Mouse (Mus musculus) kidney, embryonic 14.5 days (tissue): Measurements from ENCODE around the gene Stard3nl. TPM values are rescaled to one million over a fixed set of nuclear protein-coding genes. Genes with fewer than 3 reads are reported as not detected.

Experiments used
- ATAC-seq: fragments of 200-750 bp; cut with Nextera tagmentation; 2 replicates; pipeline ENCODE4 v1.8.0; 2017; ENCODE audit warnings: moderate number of reproducible peaks, mild to moderate bottlenecking, moderate TSS enrichment, moderate library complexity; ENCODE audit not compliant: low FRiP score, low TSS enrichment
- H3K27ac ChIP-seq: fragments of 300-500 bp; sonication (generic); 2 replicates; pipeline ENCODE4 v1.5.1; 2014; ENCODE audit warnings: low read depth, mild to moderate bottlenecking, low read length, moderate library complexity, mixed read lengths
- H3K27me3 ChIP-seq: fragments of 300-500 bp; sonication (generic); 2 replicates; pipeline ENCODE4 v1.6.1; 2014; ENCODE audit warnings: mild to moderate bottlenecking, low read length; ENCODE audit not compliant: control insufficient read depth, insufficient read depth
- H3K36me3 ChIP-seq: fragments of 300-500 bp; sonication (generic); 2 replicates; pipeline ENCODE4 v1.6.1; 2014; ENCODE audit warnings: low read length, mixed read lengths; ENCODE audit not compliant: control insufficient read depth, insufficient read depth
- H3K4me1 ChIP-seq: fragments of 300-500 bp; sonication (generic); 2 replicates; pipeline ENCODE4 v1.6.1; 2014; ENCODE audit warnings: low read length, mixed read lengths; ENCODE audit not compliant: control insufficient read depth, insufficient read depth
- H3K4me2 ChIP-seq: fragments of 300-500 bp; sonication (generic); replicated peaks from 2 replicates; pipeline ENCODE4 v1.6.1; 2014; ENCODE audit warnings: low read depth, mild to moderate bottlenecking, low read length
- H3K4me3 ChIP-seq: fragments of 300-500 bp; sonication (generic); 2 replicates; pipeline ENCODE4 v1.5.1; 2014; ENCODE audit warnings: mild to moderate bottlenecking, low read length
- H3K9ac ChIP-seq: fragments of 300-500 bp; sonication (generic); 2 replicates; pipeline ENCODE4 v1.6.1; 2014; ENCODE audit warnings: low read depth, mild to moderate bottlenecking, low read length, moderate library complexity
- H3K9me3 ChIP-seq: fragments of 300-500 bp; sonication (generic); 2 replicates; pipeline ENCODE4 v1.6.1; 2016; ENCODE audit warnings: low read length; ENCODE audit not compliant: control insufficient read depth
- WGBS: fragments of 180-500 bp; shearing (Covaris S2); extraction: QIAGEN DNeasy Blood & Tissue Kit; methylation state at CpG from one replicate; pipeline ENCODE4 v1.1.7; 2014; 5-methylcytosine and 5-hydroxymethylcytosine counted together
- polyA plus RNA-seq: library from polyadenylated mRNA; unstranded; fragments of >200 nt; fragmentation: Nextera tagmentation; extraction: Ambion mirVana; gene quantifications from 2 replicates; pipeline ENCODE4 v1.2.1, GENCODE M21; 2014

The Stard3nl gene
- polyA plus RNA-seq, 1 experiment from 2014 or later, result 107 TPM

GRCm38 (mm10) chr13:19366866-19367265 is 28.7 kb downstream of the Stard3nl start:
- no peak for ATAC-seq
- Histone ChIP-seq H3K4me2 (no peak overlapping the region), H3K36me3 (peaks cover 28% of the 10 kb centered on the region; the same call in 1 of the 2 replicates), H3K27me3 (no peaks in the 10 kb centered on the region), H3K9ac (no peak overlapping the region), H3K27ac (no peak overlapping the region), H3K9me3 (no peaks in the 10 kb centered on the region), H3K4me1 (no peaks in the 10 kb centered on the region), H3K4me3 (no peak overlapping the region)
- WGBS, result 24% methylated on average over 2 of the region's 2 CpGs

- H3K4me2 ChIP-seq, result no peak overlapping the region
- no peak overlapping the region for H3K4me3 ChIP-seq
- H3K27ac ChIP-seq, result no peak overlapping the region
- peaks cover 17% of the 10 kb centered on the region; the same call in 1 of the 2 replicates for H3K36me3 ChIP-seq
- ATAC-seq, result peak; percentile 73
- H3K27me3 ChIP-seq, result no peaks in the 10 kb centered on the region
- WGBS, result 37% methylated on average over 4 of the region's 4 CpGs
- H3K4me1 ChIP-seq, result no peaks in the 10 kb centered on the region
- no peak overlapping the region for H3K9ac ChIP-seq
- no peaks in the 10 kb centered on the region for H3K9me3 ChIP-seq
These were observed 30.0 kb downstream of the Stard3nl start for GRCm38 (mm10) chr13:19365596-19365995.

- 67% methylated on average over 11 of the region's 11 CpGs for WGBS
- no peaks in the 10 kb centered on the region for H3K27me3 ChIP-seq
- peaks cover 11% of the 10 kb centered on the region; the same call in 1 of the 2 replicates for H3K36me3 ChIP-seq
- H3K4me3 ChIP-seq, result no peak overlapping the region
- H3K9me3 ChIP-seq, result no peaks in the 10 kb centered on the region
- peak; percentile 81 for ATAC-seq
- H3K4me2 ChIP-seq, result no peak overlapping the region
- H3K27ac ChIP-seq, result no peak overlapping the region
- no peak overlapping the region for H3K9ac ChIP-seq
- H3K4me1 ChIP-seq, result no peaks in the 10 kb centered on the region
These were observed 31.3 kb downstream of the Stard3nl start for GRCm38 (mm10) chr13:19364245-19364772.

GRCm38 (mm10) chr13:19362358-19362757 is 33.2 kb downstream of the Stard3nl start:
- peaks cover 14% of the 10 kb centered on the region; the same call in 1 of the 2 replicates for H3K36me3 ChIP-seq
- ATAC-seq, result no peak
- H3K4me2 ChIP-seq, result no peak overlapping the region
- H3K27ac ChIP-seq, result no peak overlapping the region
- H3K4me3 ChIP-seq, result no peak overlapping the region
- H3K27me3 ChIP-seq, result no peaks in the 10 kb centered on the region
- no peaks in the 10 kb centered on the region for H3K4me1 ChIP-seq
- no peaks in the 10 kb centered on the region for H3K9me3 ChIP-seq
- 65% methylated on average over 6 of the region's 6 CpGs for WGBS
- no peak overlapping the region for H3K9ac ChIP-seq

- Histone ChIP-seq H3K9ac (no peak overlapping the region), H3K4me1 (no peaks in the 10 kb centered on the region), H3K27ac (no peak overlapping the region), H3K9me3 (no peaks in the 10 kb centered on the region), H3K27me3 (no peaks in the 10 kb centered on the region), H3K4me2 (no peak overlapping the region), H3K36me3 (peaks cover 20% of the 10 kb centered on the region), H3K4me3 (no peak overlapping the region)
- WGBS, result 76% methylated on average over 5 of the region's 5 CpGs
- ATAC-seq, result no peak
These were observed 37.6 kb downstream of the Stard3nl start for GRCm38 (mm10) chr13:19358027-19358426.

GRCm38 (mm10) chr13:19357301-19357700 is 38.3 kb downstream of the Stard3nl start:
- Histone ChIP-seq H3K36me3 (peaks cover 20% of the 10 kb centered on the region), H3K4me3 (no peak overlapping the region), H3K9me3 (no peaks in the 10 kb centered on the region), H3K4me2 (no peak overlapping the region), H3K27ac (no peak overlapping the region), H3K9ac (no peak overlapping the region), H3K27me3 (no peaks in the 10 kb centered on the region), H3K4me1 (no peaks in the 10 kb centered on the region)
- WGBS, result 83% methylated on average over 7 of the region's 7 CpGs
- ATAC-seq, result no peak

- Histone ChIP-seq H3K27me3 (no peaks in the 10 kb centered on the region), H3K4me1 (no peaks in the 10 kb centered on the region), H3K9ac (no peak overlapping the region), H3K4me3 (no peak overlapping the region), H3K4me2 (no peak overlapping the region), H3K36me3 (peaks cover 20% of the 10 kb centered on the region), H3K27ac (no peak overlapping the region), H3K9me3 (no peaks in the 10 kb centered on the region)
- no peak for ATAC-seq
- WGBS, result 68% methylated on average over 5 of the region's 5 CpGs
These were observed 38.9 kb downstream of the Stard3nl start for GRCm38 (mm10) chr13:19356720-19357119.

- ATAC-seq, result no peak
- Histone ChIP-seq H3K27ac (no peak overlapping the region), H3K4me1 (no peaks in the 10 kb centered on the region), H3K36me3 (peaks cover 20% of the 10 kb centered on the region), H3K4me3 (no peak overlapping the region), H3K9me3 (no peaks in the 10 kb centered on the region), H3K9ac (no peak overlapping the region), H3K27me3 (no peaks in the 10 kb centered on the region), H3K4me2 (no peak overlapping the region)
- WGBS, result 81% methylated on average over 7 of the region's 7 CpGs
These were observed 39.5 kb downstream of the Stard3nl start for GRCm38 (mm10) chr13:19356120-19356519.

GRCm38 (mm10) chr13:19352795-19353194 is 42.8 kb downstream of the Stard3nl start:
- no peak for ATAC-seq
- WGBS, result 90% methylated on average over 3 of the region's 3 CpGs
- H3K27me3 ChIP-seq, result no peaks in the 10 kb centered on the region
- no peaks in the 10 kb centered on the region for H3K4me1 ChIP-seq
- H3K27ac ChIP-seq, result no peak overlapping the region
- no peak overlapping the region for H3K9ac ChIP-seq
- peaks cover 8% of the 10 kb centered on the region for H3K36me3 ChIP-seq
- no peak overlapping the region for H3K4me2 ChIP-seq
- H3K4me3 ChIP-seq, result no peak overlapping the region
- no peaks in the 10 kb centered on the region for H3K9me3 ChIP-seq
